Mouse (Mus musculus): ENCODE data around the gene 4930572O03Rik.
"Not testable (repeated sequence)": the region's sequence is repeated elsewhere in the genome, so short reads cannot be mapped to it uniquely, and the experiment has no call there.

The 4930572O03Rik gene

GRCm38 (mm10) chr5:15616195-15616594 is 40.7 kb downstream of the 4930572O03Rik start:
- DNase-seq (ENCODE audit: low spot score), result not testable (repeated sequence)

- not testable (repeated sequence) for DNase-seq (ENCODE audit: low spot score)
Measured at GRCm38 (mm10) chr5:15610695-15611094, 46.2 kb downstream of the 4930572O03Rik start.

GRCm38 (mm10) chr5:15606677-15607076 is 50.2 kb downstream of the 4930572O03Rik start:
- DNase-seq (ENCODE audit: low spot score), result peak; percentile 42

GRCm38 (mm10) chr5:15603585-15603984 is 53.3 kb downstream of the 4930572O03Rik start:
- DNase-seq (ENCODE audit: low spot score), result not testable (repeated sequence)

- DNase-seq (ENCODE audit: low spot score), result not testable (repeated sequence)
Measured at GRCm38 (mm10) chr5:15603008-15603407, 53.9 kb downstream of the 4930572O03Rik start.

GRCm38 (mm10) chr5:15602424-15602947 is 54.4 kb downstream of the 4930572O03Rik start:
- DNase-seq (ENCODE audit: low spot score), result not testable (repeated sequence)
